Mouse (Mus musculus) cerebellum, adult 2 months (tissue): ENCODE measurements around the gene Gm28305. TPM values are rescaled to one million over a fixed set of nuclear protein-coding genes. Genes with fewer than 3 reads are reported as not detected.

Source experiments
- DNase-seq, 2 experiments: peaks; one replicate each; pipeline ENCODE4 v3.0.0; 2021
- H3K27ac ChIP-seq: fragments of 200-500 bp; 2 replicates; pipeline ENCODE4 v1.5.1; 2012; ENCODE audit warnings: low read length, control low read depth, inconsistent platforms; ENCODE audit not compliant: insufficient read depth
- H3K27me3 ChIP-seq: fragments of 200-500 bp; 2 replicates; pipeline ENCODE4 v1.6.1; 2012; ENCODE audit warnings: inconsistent platforms, mild to moderate bottlenecking, low read length, moderate library complexity; ENCODE audit not compliant: control insufficient read depth, insufficient read depth
- H3K4me1 ChIP-seq: fragments of 200-500 bp; 2 replicates; pipeline ENCODE4 v1.6.1; 2011; ENCODE audit warnings: low read length; ENCODE audit not compliant: control insufficient read depth, insufficient read depth
- H3K4me3 ChIP-seq: fragments of 200-500 bp; replicated peaks from 2 replicates; pipeline ENCODE3; 2011; ENCODE audit warnings: mild to moderate bottlenecking, low read depth, low read length, control low read depth; ENCODE audit not compliant: insufficient read depth
- CTCF ChIP-seq: fragments of 200-500 bp; IDR thresholded peaks from 2 replicates; pipeline ENCODE4 v1.5.1; 2011; ENCODE audit warnings: low read depth, mild to moderate bottlenecking, control low read depth, low read length, moderate library complexity, borderline replicate concordance; ENCODE audit not compliant: insufficient read depth
- POLR2A ChIP-seq: fragments of 200-500 bp; IDR thresholded peaks from 2 replicates; pipeline ENCODE4 v1.6.1; 2011; ENCODE audit warnings: low read length, control low read depth, borderline replicate concordance; ENCODE audit not compliant: insufficient read depth
- WGBS: fragments of 180-500 bp; shearing (Covaris S2); methylation state at CpG from one replicate; pipeline ENCODE4 v1.1.7; 2018; 5-methylcytosine and 5-hydroxymethylcytosine counted together
- polyA plus RNA-seq: library from polyadenylated mRNA; depleted of rRNA; stranded (reverse); fragments of >200 nt; gene quantifications from 2 replicates; pipeline ENCODE4 v1.2.3, GENCODE M21; 2012

The Gm28305 gene
- polyA plus RNA-seq, 1 experiment: not detected

- no peak overlapping the region for H3K4me3 ChIP-seq
- no peak for DNase-seq
- H3K27me3 ChIP-seq: no peaks in the 10 kb centered on the region
- no peak overlapping the region for H3K27ac ChIP-seq
- H3K4me1 ChIP-seq: no peaks in the 10 kb centered on the region
- TF ChIP-seq POLR2A (no peak), CTCF (no peak)
- 43% methylated on average over 7 of the region's 7 CpGs for WGBS
Measured at GRCm38 (mm10) chr9:104100822-104101221, 60.4 kb downstream of the Gm28305 start.

DNA sequence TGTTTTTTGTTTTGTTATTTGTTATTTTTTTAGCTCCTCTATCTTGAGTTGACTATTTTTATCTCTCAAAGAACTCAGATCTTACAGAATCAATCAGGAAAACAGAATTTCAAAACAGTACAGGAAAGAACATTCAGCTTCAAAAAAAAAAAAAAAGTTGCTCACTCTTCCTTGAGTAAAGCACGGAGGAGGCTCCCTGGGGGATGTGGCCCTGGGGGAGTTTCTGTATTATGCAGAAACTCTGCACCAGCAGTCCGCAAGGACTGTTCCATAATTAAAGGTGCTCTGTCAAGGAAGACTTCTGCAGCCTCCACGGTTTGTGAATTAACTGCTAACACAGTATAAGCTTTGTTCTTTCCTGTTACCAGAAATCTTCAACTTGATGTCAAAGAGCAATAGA, 61.0 kb downstream of the Gm28305 start:
- WGBS: 46% methylated on average over 3 of the region's 3 CpGs
- H3K27me3 ChIP-seq: no peaks in the 10 kb centered on the region
- TF ChIP-seq CTCF (no peak), POLR2A (no peak)
- DNase-seq: no peak
- H3K4me3 ChIP-seq: no peak overlapping the region
- H3K27ac ChIP-seq: no peak overlapping the region
- H3K4me1 ChIP-seq: no peaks in the 10 kb centered on the region

- TF ChIP-seq CTCF (no peak), POLR2A (no peak)
- Histone ChIP-seq H3K27ac (no peak overlapping the region), H3K27me3 (no peaks in the 10 kb centered on the region), H3K4me3 (no peak overlapping the region), H3K4me1 (no peaks in the 10 kb centered on the region)
- WGBS: 40% methylated on average over 6 of the region's 6 CpGs
- peak in 1 of 2 experiments; percentile 12 for DNase-seq
Measured at GRCm38 (mm10) chr9:104102301-104102700, 61.8 kb downstream of the Gm28305 start.

DNA sequence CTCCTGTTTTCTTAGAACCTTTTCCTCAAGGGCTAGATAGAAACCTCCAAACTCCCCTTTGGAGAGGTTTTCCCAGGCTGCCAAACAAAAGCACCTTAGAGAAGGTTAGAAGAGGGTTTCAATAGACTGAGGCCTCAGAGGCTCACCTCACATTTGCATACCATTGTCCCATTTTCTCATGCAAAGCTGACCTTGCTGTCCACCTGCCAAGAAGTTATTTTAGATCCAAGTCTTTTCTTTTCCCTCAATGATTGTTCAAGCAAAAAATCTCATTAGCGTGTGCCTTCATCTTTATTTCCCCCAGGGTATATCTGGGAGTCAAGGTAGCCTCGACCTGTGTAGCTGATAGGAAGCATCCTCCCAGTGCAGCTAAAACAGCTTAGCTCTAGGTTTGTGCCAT, 62.4 kb downstream of the Gm28305 start:
- Histone ChIP-seq H3K4me3 (no peak overlapping the region), H3K27me3 (no peaks in the 10 kb centered on the region), H3K27ac (no peak overlapping the region), H3K4me1 (no peaks in the 10 kb centered on the region)
- 28% methylated on average over 2 of the region's 2 CpGs for WGBS
- peak in 1 of 2 experiments; percentile 38 for DNase-seq
- TF ChIP-seq CTCF: no peak
- no peak for TF ChIP-seq POLR2A

DNA sequence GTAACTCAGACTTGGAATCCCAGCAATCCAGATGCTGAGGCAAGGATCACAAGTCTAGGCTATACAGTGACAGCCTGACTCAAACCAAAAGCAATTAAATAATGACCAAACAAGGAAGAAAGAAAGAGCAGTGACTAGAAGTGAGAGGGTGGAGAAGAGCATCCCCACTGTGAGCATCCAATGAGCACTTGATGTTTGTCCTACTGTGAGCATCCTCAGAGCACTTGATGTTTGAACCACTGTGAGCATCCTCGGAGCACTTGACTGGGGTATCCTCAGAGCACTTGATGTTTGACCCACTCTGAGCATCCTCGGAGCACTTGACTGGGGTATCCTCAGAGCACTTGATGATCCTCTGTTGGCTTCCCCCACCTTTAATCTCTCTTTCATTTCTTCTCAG, 64.5 kb downstream of the Gm28305 start:
- 81% methylated on average over 2 of the region's 2 CpGs for WGBS
- Histone ChIP-seq H3K4me3 (no peak overlapping the region), H3K27ac (no peak overlapping the region), H3K27me3 (no peaks in the 10 kb centered on the region), H3K4me1 (no peaks in the 10 kb centered on the region)
- DNase-seq: no peak
- no peak for TF ChIP-seq CTCF
- TF ChIP-seq POLR2A: no peak

- H3K27me3 ChIP-seq: no peaks in the 10 kb centered on the region
- no peak overlapping the region for H3K4me3 ChIP-seq
- no peaks in the 10 kb centered on the region for H3K4me1 ChIP-seq
- TF ChIP-seq POLR2A (no peak), CTCF (no peak)
- no peak overlapping the region for H3K27ac ChIP-seq
- DNase-seq: no peak
- 83% methylated on average over 9 of the region's 9 CpGs for WGBS
Measured at GRCm38 (mm10) chr9:104106930-104107329, 66.5 kb downstream of the Gm28305 start.

GRCm38 (mm10) chr9:104107482-104107881, 67.0 kb downstream of the Gm28305 start:
- TF ChIP-seq POLR2A (no peak), CTCF (no peak)
- DNase-seq: no peak
- Histone ChIP-seq H3K4me3 (no peak overlapping the region), H3K4me1 (no peaks in the 10 kb centered on the region), H3K27me3 (no peaks in the 10 kb centered on the region), H3K27ac (no peak overlapping the region)
- WGBS: 77% methylated on average over 6 of the region's 6 CpGs

DNA sequence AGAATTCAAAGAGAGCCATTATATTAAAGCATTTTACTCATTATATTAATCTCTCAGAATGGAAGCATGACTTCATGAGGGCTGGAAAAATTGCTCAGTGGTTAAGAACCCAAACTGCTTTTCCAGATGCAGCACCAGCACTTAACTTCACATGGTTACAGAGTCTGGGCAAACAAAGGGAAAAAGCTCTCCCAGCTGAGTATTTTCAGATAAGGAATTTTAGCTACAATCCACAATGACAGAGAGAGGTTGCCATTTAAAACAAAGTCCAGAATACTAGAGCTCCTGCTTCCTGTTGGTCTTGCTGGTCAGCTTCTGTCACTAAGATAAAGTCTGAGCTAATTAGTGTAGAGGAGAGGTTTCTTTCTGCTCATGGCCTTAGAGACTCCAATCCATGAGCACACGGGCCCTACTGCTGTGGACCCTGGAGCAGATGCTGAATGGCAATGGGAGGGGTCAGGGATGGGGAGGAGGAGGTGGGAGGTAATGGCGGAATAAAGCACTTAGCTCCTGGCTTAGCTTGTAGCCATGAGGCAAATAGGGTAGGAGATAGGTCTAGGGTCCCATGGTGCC, 68.2 kb downstream of the Gm28305 start:
- no peak overlapping the region for H3K4me3 ChIP-seq
- WGBS: 69% methylated on average over 2 of the region's 2 CpGs
- H3K27ac ChIP-seq: no peak overlapping the region
- H3K4me1 ChIP-seq: no peaks in the 10 kb centered on the region
- no peak for DNase-seq
- no peaks in the 10 kb centered on the region for H3K27me3 ChIP-seq
- TF ChIP-seq CTCF (no peak), POLR2A (no peak)

- Histone ChIP-seq H3K27me3 (no peaks in the 10 kb centered on the region), H3K27ac (no peak overlapping the region), H3K4me1 (no peaks in the 10 kb centered on the region), H3K4me3 (no peak overlapping the region)
- TF ChIP-seq POLR2A: no peak
- no peak for TF ChIP-seq CTCF
- no peak for DNase-seq
- 87% methylated on average over 5 of the region's 5 CpGs for WGBS
Measured at GRCm38 (mm10) chr9:104109151-104109550, 68.7 kb downstream of the Gm28305 start.
